Mouse (Mus musculus): ENCODE measurements around the gene Pnldc1.

DNA sequence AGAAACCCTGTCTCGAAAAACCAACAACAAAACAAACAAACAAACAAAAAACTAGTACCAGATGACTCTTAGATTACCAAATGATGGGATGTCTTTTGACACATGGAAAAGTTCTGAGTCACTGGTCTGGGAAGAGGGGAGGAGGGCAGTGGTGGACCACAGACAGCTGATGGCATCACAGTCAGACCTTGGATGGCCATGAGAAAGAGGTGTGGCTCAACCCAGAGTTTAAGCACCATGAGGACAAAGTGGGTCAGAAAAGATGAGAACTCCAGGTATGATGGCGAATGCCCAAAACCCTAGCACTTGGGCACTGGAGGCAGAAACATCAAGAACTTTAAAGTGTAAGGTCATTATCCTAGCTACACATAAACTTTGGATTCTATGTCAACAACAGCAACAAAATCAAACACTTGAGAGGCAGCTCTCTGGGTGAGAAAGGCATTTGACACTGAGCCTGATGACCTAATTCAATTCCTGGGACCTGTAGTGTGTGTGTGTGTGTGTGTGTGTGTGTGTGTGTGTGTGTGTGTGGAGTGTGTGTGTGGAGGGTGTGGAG is 27.5 kb upstream of the Pnldc1 start:
- TF ChIP-seq POLR2A (IDR thresholded peaks at IDR 0.05; ENCODE audit: insufficient read length, low read depth) (no peak), MAX (IDR thresholded peaks at IDR 0.05; ENCODE audit: low read depth) (no peak), E2F4 (IDR thresholded peaks at IDR 0.05; ENCODE audit: insufficient read depth) (no peak), CEBPB (IDR thresholded peaks at IDR 0.05; ENCODE audit: insufficient read depth, poor library complexity, severe bottlenecking) (no peak), USF1 (IDR thresholded peaks at IDR 0.05; ENCODE audit: low read depth) (no peak)

Data from myocyte (in vitro differentiated cells).